Mouse (Mus musculus): ENCODE results near the gene Ppan.

Ppan gene

DNA sequence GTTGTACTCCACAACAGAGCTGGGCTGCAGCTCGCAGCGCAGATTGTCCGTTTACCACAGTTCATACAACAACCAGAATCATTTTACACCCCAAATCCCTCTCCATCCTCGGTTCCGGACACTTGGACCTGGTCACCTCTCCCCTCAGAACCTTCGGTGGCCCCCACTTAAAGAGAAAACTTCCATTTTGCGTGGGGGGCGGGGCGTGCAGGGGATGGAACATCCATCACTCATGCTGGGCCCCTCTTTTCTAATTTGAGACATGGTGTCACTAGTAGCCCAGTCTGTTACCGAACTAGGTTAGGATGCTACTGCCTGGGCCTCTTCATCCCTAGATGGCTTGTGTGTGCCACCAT is 9.3 kb upstream of the Ppan start:
- DNase-seq (ENCODE audit: low spot score in 2 of 2): no peak

DNA sequence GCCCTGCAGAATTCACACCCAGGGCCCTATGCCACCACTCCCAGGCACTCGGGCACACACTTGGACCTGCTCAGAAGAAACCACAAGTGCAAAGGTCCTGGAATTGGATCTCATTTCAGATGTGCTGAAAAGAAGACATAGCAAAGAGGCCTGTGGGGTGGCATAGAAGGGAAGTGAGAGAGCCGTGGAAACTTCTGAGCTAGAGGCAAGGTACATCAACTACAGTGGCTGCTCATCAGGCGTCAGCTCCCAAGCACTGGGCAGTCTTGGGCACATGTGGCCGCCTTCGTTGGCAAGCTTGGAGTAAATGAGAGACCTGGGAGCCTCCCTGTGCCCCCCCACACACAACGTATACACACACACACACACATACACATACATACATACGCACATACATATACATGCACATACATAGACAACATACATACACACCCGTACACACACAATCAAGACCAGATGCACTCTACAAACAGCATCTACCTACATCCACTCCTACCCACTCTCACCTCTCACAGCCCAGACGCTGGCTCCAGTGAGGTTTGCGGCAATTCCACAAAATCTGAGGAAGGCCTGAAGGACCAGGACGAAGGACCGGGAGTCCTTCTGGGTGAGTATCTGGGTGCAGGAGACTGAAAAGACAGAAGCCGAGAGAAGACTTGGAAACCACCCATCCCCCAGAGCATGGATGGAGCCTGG is 8.7 kb upstream of the Ppan start, which contains the start of gene Angptl6:
Gene Angptl6, minus strand, starts transcription at position 631 of the 696 bp plus-strand sequence.
- DNase-seq (ENCODE audit: low spot score in 2 of 2): no peak

DNA sequence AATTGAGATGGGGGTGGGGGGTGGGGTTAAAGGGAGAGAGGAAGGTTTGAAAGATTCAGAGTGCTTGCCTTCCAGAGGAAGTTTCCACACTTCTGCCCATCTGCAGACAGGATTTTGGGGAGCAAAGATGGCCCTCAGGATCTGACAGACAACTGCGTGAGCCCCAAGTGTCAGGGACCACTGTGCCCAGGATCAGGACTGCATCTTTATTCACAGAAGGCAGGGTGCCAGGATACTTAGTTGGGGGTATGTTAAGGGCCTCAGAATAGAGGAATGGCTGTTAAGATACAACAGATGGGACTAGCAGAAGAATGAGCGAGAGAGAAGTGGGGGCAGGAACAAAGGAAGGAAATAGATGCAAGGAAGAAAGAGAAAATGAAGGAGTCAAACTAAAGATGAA is 1.4 kb upstream of the Ppan start:
- no peak for DNase-seq (ENCODE audit: low spot score in 2 of 2)

GRCm38 (mm10) chr9:20887191-20887590 is 784 bp upstream of the Ppan start:
- DNase-seq (ENCODE audit: low spot score in 2 of 2): no peak

DNA sequence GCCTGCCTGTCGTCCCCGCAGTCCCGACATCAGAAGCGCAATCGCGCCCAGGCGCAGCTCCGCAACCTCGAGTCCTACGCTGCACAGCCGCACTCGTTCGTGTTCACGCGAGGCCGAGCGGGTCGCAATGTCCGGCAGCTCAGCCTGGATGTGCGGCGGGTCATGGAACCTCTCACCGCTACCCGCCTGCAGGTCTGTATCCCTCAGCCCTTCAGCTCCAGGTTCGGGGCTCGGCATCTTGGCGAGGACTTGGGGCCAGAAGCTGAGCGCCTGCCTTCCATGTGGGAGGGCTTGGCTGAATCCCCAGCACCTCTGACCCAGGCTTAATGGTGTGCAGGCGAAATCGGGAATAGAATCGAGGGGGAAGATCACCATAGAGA is 401 bp downstream of the Ppan start:
- no peak for DNase-seq (ENCODE audit: low spot score in 2 of 2)

GRCm38 (mm10) chr9:20889185-20890141 is 1.5 kb downstream of the Ppan start:
- DNase-seq (ENCODE audit: low spot score in 2 of 2): no peak

DNA sequence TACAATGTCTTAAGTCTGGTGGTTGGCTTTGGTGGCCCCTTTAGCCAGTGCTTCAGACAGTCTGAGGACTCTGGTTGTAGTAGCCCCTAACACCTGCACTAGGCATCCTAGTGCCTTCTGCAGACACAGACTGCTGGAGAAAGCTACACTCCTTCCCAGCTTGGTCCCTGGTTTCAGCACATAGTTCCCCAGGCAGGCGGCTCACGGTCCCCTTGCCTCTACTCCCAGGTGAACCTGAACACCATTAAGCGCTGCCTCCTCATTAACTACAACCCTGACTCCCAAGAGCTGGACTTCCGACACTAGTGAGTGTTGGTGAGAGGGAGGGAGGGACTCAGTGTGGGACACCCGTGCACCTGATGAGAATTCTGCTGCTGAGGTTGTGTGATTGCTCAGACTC is 2.4 kb downstream of the Ppan start:
- DNase-seq (ENCODE audit: low spot score in 2 of 2): no peak

DNA sequence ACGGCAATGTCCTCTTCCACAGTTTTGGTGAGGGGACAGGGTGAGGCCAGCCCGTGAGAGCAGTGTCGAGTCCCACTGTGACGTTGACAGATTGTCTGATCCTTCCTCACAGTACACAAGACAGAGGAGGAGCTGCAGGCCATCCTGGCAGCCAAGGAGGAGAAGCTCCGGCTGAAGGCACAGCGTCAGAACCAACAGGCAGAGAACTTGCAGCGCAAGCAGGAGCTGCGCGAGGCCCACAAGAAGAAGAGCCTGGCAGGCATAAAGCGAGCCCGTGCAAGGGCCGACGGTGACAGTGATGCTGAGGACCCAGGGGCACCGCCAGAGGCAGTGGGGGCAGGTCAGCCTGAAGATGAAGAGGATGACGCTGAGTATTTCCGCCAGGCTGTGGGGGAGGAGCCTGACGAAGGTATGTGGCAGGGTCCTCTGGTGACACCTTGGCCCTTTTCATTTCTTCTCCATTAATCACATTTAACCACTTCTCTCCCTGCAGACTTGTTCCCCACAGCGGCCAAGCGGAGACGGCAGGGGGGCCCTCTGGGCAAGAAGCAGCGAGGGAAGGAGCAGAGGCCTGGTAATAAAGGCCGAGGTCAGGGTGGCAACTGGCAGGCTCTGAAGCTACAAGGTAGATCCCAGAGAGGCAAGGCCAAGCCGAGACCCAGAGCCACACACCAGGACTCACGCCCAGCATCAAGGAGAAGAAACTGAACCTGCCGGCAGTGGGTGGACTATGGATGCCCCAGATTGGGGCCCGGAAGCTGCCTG is 3.5 kb downstream of the Ppan start:
- DNase-seq (ENCODE audit: low spot score in 2 of 2): no peak

GRCm38 (mm10) chr9:20892104-20892653 is 4.2 kb downstream of the Ppan start:
- DNase-seq (ENCODE audit: low spot score in 2 of 2): no peak

DNA sequence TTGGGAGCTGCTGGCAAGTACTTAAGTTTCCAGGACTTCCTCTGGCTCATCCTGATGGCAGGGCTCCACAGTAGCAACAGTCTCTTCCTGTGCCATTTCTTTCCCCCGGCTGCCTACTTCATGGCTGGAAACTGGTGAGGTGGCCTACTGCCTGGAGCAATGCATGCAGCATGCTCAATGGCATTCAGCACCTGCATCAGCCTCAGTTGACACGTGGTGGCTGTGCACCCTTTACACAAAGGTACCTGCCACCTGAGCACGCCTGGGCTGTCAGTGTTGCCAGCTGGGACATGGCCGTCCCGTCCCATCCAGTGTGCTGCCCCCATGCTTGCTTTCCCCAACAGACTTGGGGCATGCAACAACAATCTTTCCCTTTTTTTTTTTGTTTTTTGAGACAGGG is 5.1 kb downstream of the Ppan start:
- no peak for DNase-seq (ENCODE audit: low spot score in 2 of 2)

DNA sequence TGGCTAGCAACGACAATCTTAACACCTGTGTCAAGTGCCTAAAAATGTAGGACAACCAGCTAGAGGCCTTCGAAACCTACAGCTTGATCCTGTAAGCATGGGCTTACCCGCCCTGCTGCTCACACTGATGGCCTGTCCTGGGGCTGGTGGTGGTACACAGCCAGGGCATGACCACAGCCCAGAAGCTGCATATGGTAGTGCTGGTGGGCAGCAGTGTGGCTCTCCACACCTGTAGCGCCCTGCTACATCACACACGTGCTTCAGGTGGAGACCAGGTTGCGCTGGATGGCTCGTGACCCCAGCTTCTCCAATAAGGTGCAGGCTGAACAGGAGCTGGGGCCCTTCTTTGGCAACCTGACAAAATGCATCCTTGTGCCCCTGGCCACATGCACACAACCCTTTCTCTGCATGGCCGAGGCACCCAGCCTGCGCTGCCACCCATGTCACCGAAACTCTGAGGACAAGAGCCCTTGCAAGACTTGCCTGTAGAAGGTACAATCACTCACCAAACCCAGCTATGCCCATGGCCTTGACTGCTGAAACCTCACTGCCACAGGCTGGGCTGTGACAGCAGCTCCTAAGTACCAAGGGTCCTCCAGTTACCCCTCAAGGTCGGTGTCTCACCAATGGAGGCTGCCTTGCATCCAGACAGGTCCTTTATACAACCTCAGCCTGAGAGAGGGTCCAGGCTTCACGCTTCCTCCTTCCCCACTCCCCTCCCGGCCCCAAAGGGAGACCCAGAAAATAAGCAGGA is 5.8 kb downstream of the Ppan start:
- no peak for DNase-seq (ENCODE audit: low spot score in 2 of 2)

DNA sequence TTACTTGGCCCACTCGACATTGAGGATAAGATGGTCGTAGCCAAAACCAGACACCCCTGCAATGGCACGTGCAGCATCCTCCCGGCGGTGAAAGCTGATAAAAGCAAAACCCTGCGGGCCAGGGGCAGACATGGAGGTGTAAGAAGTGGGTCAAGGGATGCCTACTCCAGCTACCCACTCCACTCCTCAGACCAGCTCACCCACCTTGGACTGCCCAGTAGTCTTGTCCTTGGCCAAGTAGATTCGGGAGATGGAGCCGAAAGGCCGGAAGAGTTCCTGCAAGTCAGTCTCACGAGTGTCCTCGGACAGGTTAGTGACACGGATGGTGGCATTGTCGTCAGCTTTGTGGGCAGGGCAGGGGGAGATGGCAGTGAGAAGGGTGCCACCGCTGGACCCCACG is 6.7 kb downstream of the Ppan start:
- no peak for DNase-seq (ENCODE audit: low spot score in 2 of 2)

GRCm38 (mm10) chr9:20895382-20895781 is 7.4 kb downstream of the Ppan start:
- DNase-seq (ENCODE audit: low spot score in 2 of 2): no peak

- DNase-seq (ENCODE audit: low spot score in 2 of 2): no peak
Observed at GRCm38 (mm10) chr9:20897736-20898510, 9.9 kb downstream of the Ppan start.

GRCm38 (mm10) chr9:20898511-20899073 is 10.6 kb downstream of the Ppan start, which contains the start of gene Eif3g:
Gene Eif3g, minus strand, starts transcription at chr9:20898623.
- DNase-seq (ENCODE audit: low spot score in 2 of 2): peak; percentile 82 to 84

DNA sequence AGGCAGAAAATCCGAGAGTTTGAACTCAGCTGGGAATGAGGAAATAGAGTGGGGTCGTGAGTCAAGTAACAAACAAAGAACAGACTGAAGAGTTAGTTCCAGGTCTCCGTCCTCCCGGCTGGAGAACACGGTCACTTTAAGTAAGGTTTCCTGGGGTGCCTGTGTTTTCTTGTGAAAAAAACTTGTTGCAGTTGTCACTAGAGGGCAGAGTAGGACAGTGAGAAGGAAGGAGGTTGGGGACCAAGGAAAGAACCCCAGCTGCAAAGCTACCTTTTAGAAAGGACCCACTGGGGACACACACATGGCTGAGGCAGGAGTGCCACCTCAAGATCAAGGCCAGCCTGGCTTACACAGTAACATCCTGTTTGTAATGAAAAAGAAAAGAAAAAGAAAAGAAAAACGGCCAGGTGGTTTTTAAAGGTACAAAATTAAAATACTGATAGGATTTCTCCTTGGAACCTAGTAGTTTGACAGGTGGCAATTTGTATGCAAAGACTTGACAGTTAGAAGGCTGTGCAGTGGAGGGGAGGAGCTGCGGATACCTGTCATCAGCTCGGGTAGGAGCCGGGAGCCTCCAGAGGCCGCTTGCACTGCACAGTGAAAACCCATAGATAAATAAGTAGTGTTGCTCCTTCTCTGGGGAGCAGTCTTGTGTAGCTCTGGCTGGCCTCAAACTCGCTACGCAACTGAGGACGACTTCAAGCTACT is 13.6 kb downstream of the Ppan start:
- peak in 1 of 2 experiments; percentile 47 for DNase-seq (ENCODE audit: low spot score in 2 of 2)

GRCm38 (mm10) chr9:20902174-20902491 is 14.2 kb downstream of the Ppan start:
- no peak for DNase-seq (ENCODE audit: low spot score in 2 of 2)

DNA sequence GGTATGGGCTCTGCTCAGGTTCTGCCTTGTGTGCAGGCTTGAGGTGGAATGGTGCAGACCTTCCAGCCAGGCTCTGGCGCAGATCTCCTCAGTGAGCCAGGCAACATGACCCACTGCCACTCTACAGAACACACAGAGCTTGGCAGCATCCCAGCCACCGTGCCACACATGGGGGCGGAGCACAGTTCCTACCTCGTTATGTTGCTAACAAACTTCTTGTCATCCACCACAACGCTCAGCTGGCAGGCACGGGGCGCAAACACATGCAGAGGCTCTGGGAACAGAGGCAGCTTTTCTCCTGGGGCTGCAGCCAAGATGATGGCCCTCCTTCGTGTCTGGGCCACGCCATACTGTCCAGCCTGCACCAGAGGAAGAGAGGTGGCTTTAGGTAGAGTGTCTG is 22.0 kb downstream of the Ppan start:
- DNase-seq (ENCODE audit: low spot score in 2 of 2): peak; percentile 38 to 40

DNA sequence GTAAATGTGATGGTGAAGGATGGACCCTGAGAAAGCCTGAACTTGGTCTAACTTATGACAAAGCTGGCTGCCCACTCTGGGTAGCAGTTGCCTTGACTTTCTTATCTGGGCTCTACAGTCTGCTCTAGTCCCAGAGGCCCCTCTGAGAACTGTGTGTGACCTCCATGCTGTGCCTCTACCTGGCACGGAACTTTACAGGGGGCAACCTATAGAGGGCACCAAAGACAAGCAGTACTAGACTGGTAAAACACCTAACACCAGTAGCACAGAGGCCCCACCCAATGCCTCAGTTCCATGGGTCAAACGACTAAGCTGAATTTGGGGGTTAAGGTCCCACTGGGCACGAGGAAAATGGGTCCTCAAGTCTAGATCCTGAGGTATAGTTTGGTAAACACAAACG is 28.2 kb downstream of the Ppan start:
- peak in 1 of 2 experiments; percentile 23 for DNase-seq (ENCODE audit: low spot score in 2 of 2)

DNA sequence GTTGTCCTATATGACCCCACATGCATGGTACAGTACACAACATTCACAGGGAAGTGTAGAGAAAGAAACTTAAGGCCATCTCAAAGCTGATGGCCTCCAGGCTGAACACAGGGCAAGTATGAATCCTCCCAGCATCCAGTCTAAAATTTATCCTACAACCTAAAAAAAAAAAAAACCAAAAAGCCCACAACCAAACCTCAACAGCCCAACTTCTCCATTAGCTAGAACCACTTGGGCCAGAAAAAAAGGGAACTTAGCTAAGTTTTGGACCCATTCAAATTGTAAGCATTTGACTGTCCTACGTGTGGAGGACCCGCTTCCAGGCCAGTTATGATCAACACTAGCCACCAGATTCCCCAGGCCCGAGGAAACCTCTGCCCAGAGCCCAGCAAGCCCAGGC is 35.3 kb downstream of the Ppan start:
- no peak for DNase-seq (ENCODE audit: low spot score in 2 of 2)
